Comparison of ENCODE assay signal across 19 mouse cellular contexts in the genomic region with DNA sequence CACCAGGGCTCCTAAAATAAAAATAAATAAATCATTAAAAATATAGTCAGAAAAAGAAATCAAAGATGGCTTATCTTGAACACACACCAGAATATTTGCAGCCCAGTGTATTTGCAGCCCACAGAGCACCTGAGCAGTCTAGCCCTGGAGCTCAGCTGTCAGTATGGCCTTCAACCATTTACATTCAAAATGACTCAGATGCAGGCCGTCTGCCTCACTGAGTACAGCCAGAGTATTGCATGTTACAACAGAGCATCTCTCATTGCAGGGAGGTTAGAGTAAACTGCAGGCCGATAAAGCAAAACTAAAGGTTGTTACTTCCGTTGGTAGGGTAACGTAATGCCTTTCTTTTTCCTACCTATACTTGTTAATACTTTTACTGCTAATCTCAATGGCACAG. TPM values are rescaled to one million over a fixed set of nuclear protein-coding genes. Genes with fewer than 3 reads are reported as not detected.
DNase-seq lines count a peak whose midpoint lies in the region; ATAC-seq lines count a peak whose summit lies in the region.
"Had no signal": no experiment of that assay in that cellular context is flagged by ENCODE, and none has a peak within 500 bp of the region (broad histone marks: within the 10 kb centered on the region; RNA-seq: fewer than 3 reads in every experiment).

No protein-coding gene starts in this region.

- H3K4me2 ChIP-seq in midbrain, embryonic 11.5 days = no peak overlapping the region
- no peak overlapping the region for H3K4me2 ChIP-seq in midbrain, embryonic 16.5 days (ENCODE audit: low read length)
- H3K4me2 ChIP-seq: embryonic facial prominence, embryonic 15.5 days; heart, embryonic 12.5 days; hindbrain, embryonic 14.5 days had no signal

- H3K27ac ChIP-seq in midbrain, embryonic 11.5 days (ENCODE audit: low read depth, low read length) = no peak overlapping the region
- no peak overlapping the region for H3K27ac ChIP-seq in midbrain, embryonic 16.5 days (ENCODE audit: low read length)
- H3K27ac ChIP-seq: embryonic facial prominence, embryonic 15.5 days; forebrain, embryonic 10.5 days; heart, adult 2 months; hindbrain, embryonic 10.5 days; hindbrain, embryonic 14.5 days had no signal

- no peak overlapping the region for H3K4me3 ChIP-seq in midbrain, embryonic 11.5 days (ENCODE audit: low read depth, low read length)
- H3K4me3 ChIP-seq in midbrain, embryonic 16.5 days (ENCODE audit: low read depth, low read length) = no peak overlapping the region
- H3K4me3 ChIP-seq: embryonic facial prominence, embryonic 15.5 days; erythroblast, embryonic 14.5 days; forebrain, embryonic 10.5 days; heart, adult 2 months; heart, embryonic 12.5 days; hindbrain, embryonic 10.5 days had no signal

- H3K36me3 ChIP-seq in midbrain, embryonic 11.5 days (ENCODE audit: control insufficient read depth, insufficient read depth, low read length) = no peaks in the 10 kb centered on the region
- 0 out of 2 replicates have a peak, but pooled peaks cover 3% of the 10 kb centered on the region for H3K36me3 ChIP-seq in midbrain, embryonic 16.5 days (ENCODE audit: control insufficient read depth, insufficient read depth, low read length)

- WGBS in midbrain, embryonic 11.5 days = 96% methylated on average over 4 of the region's 4 CpGs
- 91% methylated on average over 4 of the region's 4 CpGs for WGBS in midbrain, embryonic 16.5 days

- no peak for ATAC-seq in midbrain, embryonic 11.5 days (ENCODE audit: low FRiP score)
- no peak for ATAC-seq in midbrain, embryonic 16.5 days
- no peak for ATAC-seq in inflammation-experienced regulatory T-cells, adult 6 months
- ATAC-seq: forebrain, embryonic 14.5 days had no signal

- peak; percentile 34 for DNase-seq in adrenal gland, adult 8-10 months
- no peak for DNase-seq in adrenal gland, postnatal 4 days (ENCODE audit: low spot score in 2 of 2)
- DNase-seq in midbrain, embryonic 11.5 days (ENCODE audit: low spot score, missing footprints) = peak; percentile 12
- peak; percentile 22 to 30 for DNase-seq in adrenal gland, postnatal 36 days
- DNase-seq: cerebellum, adult 11 months; cerebellum, adult 8-10 months; cerebellum, postnatal 14 days; embryo, embryonic 11 days; heart, adult 2 months; kidney, adult 11 months had no signal

- H3K4me1 ChIP-seq in midbrain, embryonic 11.5 days (ENCODE audit: control insufficient read depth, insufficient read depth, low read length) = no peaks in the 10 kb centered on the region
- H3K4me1 ChIP-seq in midbrain, embryonic 16.5 days (ENCODE audit: control insufficient read depth, insufficient read depth, low read length) = no peaks in the 10 kb centered on the region
- H3K4me1 ChIP-seq: embryonic facial prominence, embryonic 15.5 days; forebrain, embryonic 10.5 days; heart, embryonic 12.5 days; hindbrain, embryonic 10.5 days had no signal

- H3K27me3 ChIP-seq in midbrain, embryonic 11.5 days (ENCODE audit: control insufficient read depth, insufficient read depth, low read length) = no peaks in the 10 kb centered on the region
- no peaks in the 10 kb centered on the region for H3K27me3 ChIP-seq in midbrain, embryonic 16.5 days (ENCODE audit: control insufficient read depth, insufficient read depth, low read depth, low read length)
- H3K27me3 ChIP-seq: embryonic facial prominence, embryonic 15.5 days; heart, embryonic 12.5 days had no signal

- H3K9ac ChIP-seq in midbrain, embryonic 11.5 days (ENCODE audit: low read length) = no peak overlapping the region
- no peak overlapping the region for H3K9ac ChIP-seq in midbrain, embryonic 16.5 days (ENCODE audit: low read depth, low read length)
- H3K9ac ChIP-seq: embryonic facial prominence, embryonic 15.5 days; heart, embryonic 12.5 days; hindbrain, embryonic 14.5 days had no signal

- H3K9me3 ChIP-seq in midbrain, embryonic 11.5 days (ENCODE audit: control insufficient read depth, low read length) = no peaks in the 10 kb centered on the region
- H3K9me3 ChIP-seq in midbrain, embryonic 16.5 days (replicated peaks; ENCODE audit: control insufficient read depth, low read length, poor library complexity, severe bottlenecking) = no peaks in the 10 kb centered on the region
- H3K9me3 ChIP-seq: embryonic facial prominence, embryonic 15.5 days; forebrain, embryonic 10.5 days; heart, embryonic 12.5 days; hindbrain, embryonic 10.5 days had no signal

RNA-seq across cellular contexts. Expression of a gene that starts 24.5 kb away (rescaled TPM):
- total RNA-seq in adrenal gland, adult 8-10 months (2022) = 10 to 100 TPM; 17.4 to 25.6 (median 21.8) TPM
- total RNA-seq in adrenal gland, postnatal 4 days (2021) = 10 to 100 TPM; 36.5 to 38.0 TPM
- 44.9 and 46.0 TPM in 2 replicates for polyA plus RNA-seq in midbrain, embryonic 11.5 days (2014; fragmentation: Nextera tagmentation; extraction: Ambion mirVana)
- 22.6 and 26.9 TPM in 2 replicates for polyA plus RNA-seq in midbrain, embryonic 16.5 days (2015; fragmentation: Nextera tagmentation; extraction: Ambion mirVana)
- total RNA-seq in adrenal gland, postnatal 36 days (2021) = 10 to 100 TPM; 20.0 to 23.4 TPM
- polyA plus RNA-seq in inflammation-experienced regulatory T-cells, adult 6 months (2017; shearing (Covaris generic)) = 1 to 10 TPM; 9.0 to 9.7 (median 9.2) TPM

RNA-seq across cellular contexts. Expression of a gene that starts 24.9 kb away (rescaled TPM):
- 10 to 100 TPM in 3 of 4 experiments, 1 to 10 TPM in 1; 8.8 to 16.4 (median 13.4) TPM for total RNA-seq in adrenal gland, adult 8-10 months (2022)
- 10 to 100 TPM; 14.3 to 15.3 TPM for total RNA-seq in adrenal gland, postnatal 4 days (2021)
- 22.8 and 27.1 TPM in 2 replicates for polyA plus RNA-seq in midbrain, embryonic 11.5 days (2014; fragmentation: Nextera tagmentation; extraction: Ambion mirVana)
- 17.2 and 19.3 TPM in 2 replicates for polyA plus RNA-seq in midbrain, embryonic 16.5 days (2015; fragmentation: Nextera tagmentation; extraction: Ambion mirVana)
- 10 to 100 TPM in 1 of 2 experiments, 1 to 10 TPM in 1; 8.8 to 10.6 TPM for total RNA-seq in adrenal gland, postnatal 36 days (2021)
- polyA plus RNA-seq in inflammation-experienced regulatory T-cells, adult 6 months (2017; shearing (Covaris generic)) = 10 to 100 TPM; 18.6 to 33.2 (median 31.2) TPM
- polyA plus RNA-seq: erythroblast, embryonic 14.5 days had no signal

Comparison
In these comparisons a context has a peak if more than half of its experiments do, and no peak if none do; other contexts are left out.
1. DNase-seq: peak in adrenal gland, adult 8-10 months (single experiment), midbrain, embryonic 11.5 days (single experiment) and adrenal gland, postnatal 36 days (2 of 2); none in adrenal gland, postnatal 4 days (0 of 2).